In genomic region chr1:190286481-190287145, GRCm38 (mm10) we compare ENCODE assay signal across 17 mouse cellular contexts.
"Had no signal": no experiment of that assay in that cellular context is flagged by ENCODE, and none has a peak within 500 bp of the region (broad histone marks: within the 10 kb centered on the region; RNA-seq: fewer than 3 reads in every experiment).

No protein-coding gene starts in this region.

- H3K27me3 ChIP-seq: megakaryocyte, embryonic 14.5 days; midbrain, embryonic 15.5 days; neural tube, embryonic 12.5 days; stomach, embryonic 15.5 days had no signal

- H3K4me1 ChIP-seq: lung, embryonic 15.5 days; megakaryocyte, embryonic 14.5 days; midbrain, embryonic 15.5 days; stomach, embryonic 15.5 days had no signal

- H3K9me3 ChIP-seq: lung, embryonic 15.5 days; midbrain, embryonic 13.5 days; midbrain, embryonic 15.5 days; neural tube, embryonic 12.5 days; stomach, embryonic 15.5 days had no signal

- H3K9ac ChIP-seq: lung, embryonic 15.5 days; midbrain, embryonic 13.5 days; midbrain, embryonic 15.5 days; neural tube, embryonic 12.5 days; stomach, embryonic 15.5 days had no signal

- H3K4me3 ChIP-seq: lung, embryonic 15.5 days; megakaryocyte, embryonic 14.5 days; midbrain, embryonic 13.5 days; midbrain, embryonic 15.5 days; neural tube, embryonic 12.5 days; stomach, embryonic 15.5 days had no signal

- ATAC-seq: lung, postnatal 0 days; midbrain, embryonic 13.5 days; midbrain, embryonic 15.5 days had no signal

- H3K4me2 ChIP-seq: lung, embryonic 15.5 days; midbrain, embryonic 11.5 days; midbrain, embryonic 13.5 days; midbrain, embryonic 15.5 days; neural tube, embryonic 12.5 days; stomach, embryonic 15.5 days had no signal

- DNase-seq: lung, adult 2 months; lung, postnatal 14 days; lung, postnatal 36 days; right cerebral cortex, postnatal 14 days; thymus, adult 2 months; thymus, postnatal 25 days; thymus, postnatal 4 days had no signal

- H3K27ac ChIP-seq: lung, embryonic 15.5 days; macrophage; midbrain, embryonic 13.5 days; midbrain, embryonic 15.5 days; neural tube, embryonic 12.5 days; stomach, embryonic 15.5 days; stomach, postnatal 0 days had no signal

- H3K36me3 ChIP-seq: lung, embryonic 15.5 days; midbrain, embryonic 13.5 days; midbrain, embryonic 15.5 days; neural tube, embryonic 12.5 days; stomach, embryonic 15.5 days had no signal
